Mouse (Mus musculus) spleen, adult 2 months (tissue): ENCODE results near the gene Sh3rf1.

Experiments
- CTCF ChIP-seq: fragments of 200-500 bp; IDR thresholded peaks from 2 replicates; pipeline ENCODE4 v1.5.1; 2011; ENCODE audit warnings: mild to moderate bottlenecking, inconsistent platforms; ENCODE audit not compliant: insufficient read depth, insufficient read length, insufficient replicate concordance; ENCODE audit errors: extremely low read depth
- POLR2A ChIP-seq: fragments of 200-500 bp; IDR thresholded peaks from 2 replicates; pipeline ENCODE4 v1.6.1; 2011; ENCODE audit warnings: low read depth, low read length, inconsistent platforms

DNA sequence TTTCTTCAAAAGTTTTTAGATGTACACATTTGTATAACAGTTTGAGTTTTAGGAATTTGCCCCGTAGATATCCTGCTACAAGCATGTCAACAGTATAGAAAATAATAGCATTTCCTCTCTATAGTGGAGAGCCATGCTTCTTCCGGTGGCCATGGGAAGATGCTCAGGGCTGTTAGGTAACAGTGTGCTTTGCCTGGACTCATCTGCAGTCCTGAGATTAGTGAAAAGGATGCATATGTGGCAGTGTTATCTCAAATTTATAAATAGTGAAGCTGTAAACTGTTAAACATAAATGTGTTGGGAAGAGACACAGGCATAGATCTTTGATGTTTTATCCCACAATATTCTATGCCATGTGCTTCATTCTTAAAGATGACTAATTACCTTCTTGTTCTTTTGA lies 120.8 kb downstream of the Sh3rf1 start:
- no peak for TF ChIP-seq POLR2A
- no peak for TF ChIP-seq CTCF
